Mouse (Mus musculus): Measurements from ENCODE around the gene Elmsan1. TPM values are rescaled to one million over a fixed set of nuclear protein-coding genes. Genes with fewer than 3 reads are reported as not detected.
A peak's percentile ranks its signal among the peaks of the same experiment; 100 is the strongest.

The Elmsan1 gene
- total and polyA plus RNA-seq, 3 experiments = 2.2 to 14.3 (median 5.6) TPM

GRCm38 (mm10) chr12:84191770-84192169, 26.9 kb downstream of the Elmsan1 start:
- peaks cover 37 to 75% of the 10 kb centered on the region in 2 experiments for H3K4me1 ChIP-seq (ENCODE audit: control insufficient read depth in 1 of 2, insufficient read depth in 2 of 2)
- DNase-seq (ENCODE audit: extremely low read depth) = no peak
- H3K27ac ChIP-seq (ENCODE audit: insufficient read depth, low read depth) = no peak overlapping the region
- dilution Hi-C loops (cut with MboI; ENCODE audit: extremely low pct_ligation_motif_present, extremely low pct_unique_long_range_greater_than_20kb, low sequenced_read_pairs) = no loop called here
- H3K4me2 ChIP-seq (ENCODE audit: insufficient read depth, low read depth, poor library complexity, severe bottlenecking) = peak overlapping the region; percentile 55
- peaks cover 40% of the 10 kb centered on the region for H3K79me2 ChIP-seq (replicated peaks; ENCODE audit: control insufficient read depth, extremely low read depth, insufficient read depth, poor library complexity, severe bottlenecking)
- H3K36me3 ChIP-seq (replicated peaks in 1 of 2; ENCODE audit: control insufficient read depth in 1 of 2, insufficient read depth in 1 of 2, low read length in 1 of 2) = peaks cover 2 to 29% of the 10 kb centered on the region in 2 experiments
- peak overlapping the region; percentile 71 to 92 (median 71) for H3K4me3 ChIP-seq (replicated peaks in 1 of 3; ENCODE audit: low read depth in 2 of 3, low read length in 2 of 3, poor library complexity in 1 of 3)
- in situ Hi-C loops (cut with MboI; ENCODE audit: low pct_ligation_motif_present, low pct_unique_long_range_greater_than_20kb, low sequenced_read_pairs) = no loop called here
- peak overlapping the region; percentile 96 for H3K9ac ChIP-seq (ENCODE audit: insufficient read depth, low read depth)
- TF ChIP-seq CHD2 (IDR thresholded peaks at IDR 0.05; ENCODE audit: low read length) = no peak
- TF ChIP-seq IRF4 (IDR thresholded peaks at IDR 0.05; ENCODE audit: low read depth, low read length) = no peak
- no peak for TF ChIP-seq MXI1 (IDR thresholded peaks at IDR 0.05; ENCODE audit: low read depth, low read length)
- no peak for TF ChIP-seq RCOR1 (conservative IDR thresholded peaks at IDR 0.05; ENCODE audit: low read depth, low read length)
- TF ChIP-seq JUND (conservative IDR thresholded peaks at IDR 0.05; ENCODE audit: low read depth, low read length) = no peak
- TF ChIP-seq JUN (IDR thresholded peaks at IDR 0.05; ENCODE audit: insufficient read depth, low read depth, low read length) = no peak
- TF ChIP-seq EP300 (IDR thresholded peaks at IDR 0.05; ENCODE audit: low read length) = no peak
- TF ChIP-seq BHLHE40 (IDR thresholded peaks at IDR 0.05; ENCODE audit: low read depth, low read length) = no peak
- no peak for TF ChIP-seq MEF2A (IDR thresholded peaks at IDR 0.05; ENCODE audit: borderline replicate concordance, low read depth, low read length)
- no peak for TF ChIP-seq USF1 (IDR thresholded peaks at IDR 0.05; ENCODE audit: low read depth, low read length)
- no peak for TF ChIP-seq ETS1 (conservative IDR thresholded peaks at IDR 0.05; ENCODE audit: low read depth, low read length)
- TF ChIP-seq MYC (IDR thresholded peaks at IDR 0.05; ENCODE audit: low read depth, low read length) = no peak
- peaks cover 7% of the 10 kb centered on the region for H3K9me3 ChIP-seq (replicated peaks; ENCODE audit: low read length)
- no peaks in the 10 kb centered on the region for H3K27me3 ChIP-seq (replicated peaks)

- Histone ChIP-seq H3K9ac (ENCODE audit: insufficient read depth, low read depth) (no peak overlapping the region), H3K27me3 (replicated peaks) (no peaks in the 10 kb centered on the region), H3K4me1 (ENCODE audit: control insufficient read depth in 1 of 2, insufficient read depth in 2 of 2) (peaks cover 37 to 71% of the 10 kb centered on the region in 2 experiments), H3K9me3 (replicated peaks; ENCODE audit: low read length) (peaks cover 12% of the 10 kb centered on the region), H3K4me2 (ENCODE audit: insufficient read depth, low read depth, poor library complexity, severe bottlenecking) (peak overlapping the region; percentile 55; the same call in 1 of the 2 replicates), H3K79me2 (replicated peaks; ENCODE audit: control insufficient read depth, extremely low read depth, insufficient read depth, poor library complexity, severe bottlenecking) (peaks cover 40% of the 10 kb centered on the region), H3K27ac (ENCODE audit: insufficient read depth, low read depth) (no peak overlapping the region), H3K4me3 (replicated peaks in 1 of 3; ENCODE audit: low read depth in 2 of 3, low read length in 2 of 3, poor library complexity in 1 of 3) (peak overlapping the region in 1 of 3 experiments; percentile 10), H3K36me3 (replicated peaks in 1 of 2; ENCODE audit: control insufficient read depth in 1 of 2, insufficient read depth in 1 of 2, low read length in 1 of 2) (peaks cover 8 to 35% of the 10 kb centered on the region in 2 experiments)
- in situ Hi-C loops (cut with MboI; ENCODE audit: low pct_ligation_motif_present, low pct_unique_long_range_greater_than_20kb, low sequenced_read_pairs) = no loop called here
- no peak for DNase-seq (ENCODE audit: extremely low read depth)
- TF ChIP-seq USF1 (IDR thresholded peaks at IDR 0.05; ENCODE audit: low read depth, low read length) (no peak), ZC3H11A (IDR thresholded peaks at IDR 0.05; ENCODE audit: low read depth, low read length) (no peak), MAZ (IDR thresholded peaks at IDR 0.05; ENCODE audit: low read depth, low read length) (no peak), GABPA (IDR thresholded peaks at IDR 0.05; ENCODE audit: insufficient replicate concordance, low read depth, low read length) (no peak), MEF2A (IDR thresholded peaks at IDR 0.05; ENCODE audit: borderline replicate concordance, low read depth, low read length) (no peak), CHD1 (IDR thresholded peaks at IDR 0.05; ENCODE audit: low read depth, low read length) (no peak), SMC3 (IDR thresholded peaks at IDR 0.05; ENCODE audit: low read depth, low read length) (no peak), RCOR1 (conservative IDR thresholded peaks at IDR 0.05; ENCODE audit: low read depth, low read length) (no peak), POLR2AphosphoS2 (IDR thresholded peaks at IDR 0.05; ENCODE audit: low read depth, low read length) (no peak), UBTF (IDR thresholded peaks at IDR 0.05; ENCODE audit: low read depth, low read length) (no peak), TBP (conservative IDR thresholded peaks at IDR 0.05; ENCODE audit: low read depth, low read length) (no peak), HCFC1 (IDR thresholded peaks at IDR 0.05; ENCODE audit: low read depth, low read length) (no peak), TCF12 (IDR thresholded peaks at IDR 0.05; ENCODE audit: low read depth, low read length) (no peak), IRF4 (IDR thresholded peaks at IDR 0.05; ENCODE audit: low read depth, low read length) (no peak), ZNF384 (IDR thresholded peaks at IDR 0.05; ENCODE audit: low read depth, low read length) (no peak)
- dilution Hi-C loops (cut with MboI; ENCODE audit: extremely low pct_ligation_motif_present, extremely low pct_unique_long_range_greater_than_20kb, low sequenced_read_pairs) = no loop called here
These were observed 27.5 kb downstream of the Elmsan1 start for GRCm38 (mm10) chr12:84191190-84191589.
